Mouse (Mus musculus) heart, adult 8-10 months (tissue): Measurements from ENCODE around the gene Cebpz. TPM values are rescaled to one million over a fixed set of nuclear protein-coding genes. Genes with fewer than 3 reads are reported as not detected.

ENCODE experiments used
- DNase-seq: peaks from one replicate; pipeline ENCODE4 v3.0.0; 2022; ENCODE audit warnings: low spot score
- total RNA-seq, 4 experiments: library from RNA; stranded (reverse); gene quantifications; 2 replicates each; pipeline ENCODE4 v1.2.4; 2022

Cebpz gene
- 10 to 100 TPM; 18.3 to 21.0 (median 19.3) TPM for total RNA-seq

GRCm38 (mm10) chr17:78936466-78937228 is at the start of gene Cebpz, which contains the start of gene Ndufaf7:
TSS of gene Cebpz (minus strand) at chr17:78937066.
TSS of gene Ndufaf7 (plus strand) at chr17:78937136.
- peak; percentile 97 for DNase-seq

DNA sequence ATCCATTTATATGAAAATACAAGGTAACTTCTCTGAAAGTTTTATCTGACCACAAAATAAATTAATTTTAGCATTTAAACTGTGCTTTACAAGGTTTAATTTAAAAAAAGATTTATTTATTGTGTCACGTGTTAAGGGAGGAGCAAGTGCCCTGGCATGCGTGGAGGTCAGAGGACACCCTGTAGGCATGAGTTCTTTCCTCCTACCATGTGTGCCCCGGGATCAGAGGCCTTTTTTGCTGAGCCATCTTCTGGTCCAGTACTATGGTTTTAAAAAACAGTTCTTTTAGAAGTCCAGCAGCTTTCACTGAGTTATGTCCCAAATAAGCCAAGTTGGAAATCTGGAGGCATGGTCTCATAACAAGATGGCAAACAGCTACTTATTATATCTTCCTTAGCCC is 46.9 kb upstream of the Cebpz start:
- DNase-seq = no peak

DNA sequence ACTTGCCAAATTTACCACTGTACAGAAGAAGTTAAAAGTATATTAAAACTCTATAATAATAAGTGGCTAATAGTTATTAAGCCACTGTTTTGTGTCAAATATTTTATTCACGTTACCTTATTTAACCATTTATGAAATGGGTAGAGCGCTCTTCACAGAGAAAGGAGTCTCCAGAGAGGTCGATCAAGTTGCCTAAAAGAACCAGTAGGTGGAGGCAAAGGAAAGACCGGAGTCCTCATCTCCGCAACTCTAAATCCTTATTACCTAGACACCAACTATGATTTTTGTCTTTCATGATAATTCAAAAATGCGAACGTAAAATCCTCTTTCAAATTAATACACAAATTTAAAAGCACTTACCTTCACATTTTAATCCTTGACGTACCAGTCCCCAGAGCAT is 46.3 kb upstream of the Cebpz start:
- DNase-seq = no peak

DNA sequence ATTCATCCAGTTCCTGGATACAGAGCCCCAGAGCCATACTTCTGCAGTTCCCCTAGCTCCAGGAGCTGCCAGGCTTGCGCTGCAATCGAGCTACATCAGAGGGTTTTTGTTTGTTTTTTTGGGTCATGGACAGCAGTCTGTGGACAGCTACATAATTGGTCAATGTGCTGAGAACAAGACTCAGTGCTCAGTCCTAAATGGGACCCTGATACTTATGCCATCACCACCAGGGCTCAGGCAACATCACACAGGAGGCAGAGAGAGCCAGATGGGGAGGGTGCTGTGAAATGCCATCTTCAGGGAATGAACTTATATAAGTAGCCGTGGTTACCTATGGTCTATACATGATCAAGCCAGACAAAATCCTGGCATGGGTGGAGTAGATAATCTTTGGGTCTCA is 31.6 kb upstream of the Cebpz start:
- DNase-seq = no peak

- DNase-seq = no peak
Observed at GRCm38 (mm10) chr17:78966092-78966883, 29.4 kb upstream of the Cebpz start.

GRCm38 (mm10) chr17:78964387-78964786 is 27.5 kb upstream of the Cebpz start:
- no peak for DNase-seq

GRCm38 (mm10) chr17:78959473-78959872 is 22.6 kb upstream of the Cebpz start:
- DNase-seq = no peak

DNA sequence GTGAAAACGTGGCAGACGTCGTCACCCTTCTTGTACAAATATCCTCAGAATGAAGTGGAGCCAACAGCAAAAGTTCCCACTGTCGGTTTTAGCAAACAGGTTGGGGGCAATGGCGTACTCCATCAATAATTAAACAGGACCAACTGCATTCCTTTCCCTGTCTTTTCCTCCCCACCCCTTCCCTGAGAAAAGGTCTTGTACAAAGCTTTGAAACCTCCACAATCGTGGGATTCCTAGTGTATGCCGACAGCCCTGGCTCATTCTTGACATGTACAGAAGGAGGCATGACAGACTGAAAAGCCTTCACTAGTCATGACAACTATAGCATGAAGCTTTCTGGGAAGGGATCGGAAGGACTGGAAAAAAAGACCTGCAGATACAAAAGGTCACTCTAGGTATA is 16.4 kb upstream of the Cebpz start:
- DNase-seq = no peak

DNA sequence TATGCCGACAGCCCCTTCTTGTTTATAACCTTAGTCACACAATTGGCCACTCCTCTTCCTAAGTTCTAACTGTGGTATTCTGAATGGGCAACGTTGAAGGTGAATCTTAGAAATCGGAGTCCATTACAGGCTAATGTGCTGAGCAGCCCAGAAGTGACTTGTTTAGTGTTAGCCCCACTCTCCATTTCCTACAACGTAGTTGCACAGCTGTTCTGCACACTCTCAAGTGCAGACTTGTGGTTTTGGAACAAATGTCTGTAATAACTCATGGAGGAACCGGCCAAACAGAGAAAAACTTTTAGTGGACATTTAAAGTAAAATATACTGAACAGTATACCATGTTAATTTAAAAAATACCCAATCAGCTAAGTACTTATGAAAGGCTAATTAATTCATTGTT is 15.2 kb upstream of the Cebpz start:
- no peak for DNase-seq

DNA sequence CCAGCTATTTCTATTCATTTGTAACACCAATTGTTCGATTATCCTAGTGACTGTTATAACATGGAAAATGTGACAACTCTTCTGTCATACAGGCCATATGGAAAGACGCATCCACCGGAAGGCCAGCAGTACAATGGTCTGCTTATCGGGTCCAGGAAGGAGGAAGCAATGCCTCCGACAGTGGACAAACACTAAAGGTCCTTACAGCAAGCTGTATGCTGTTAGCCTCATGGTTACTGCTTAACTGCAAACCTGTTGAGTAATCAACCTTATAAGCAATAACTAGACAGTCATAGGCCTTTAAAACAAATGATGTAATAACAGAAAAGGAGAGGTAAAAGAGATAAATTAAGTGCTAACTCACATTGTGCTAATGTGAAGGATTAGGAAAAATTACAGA is 14.4 kb upstream of the Cebpz start:
- DNase-seq = no peak

DNA sequence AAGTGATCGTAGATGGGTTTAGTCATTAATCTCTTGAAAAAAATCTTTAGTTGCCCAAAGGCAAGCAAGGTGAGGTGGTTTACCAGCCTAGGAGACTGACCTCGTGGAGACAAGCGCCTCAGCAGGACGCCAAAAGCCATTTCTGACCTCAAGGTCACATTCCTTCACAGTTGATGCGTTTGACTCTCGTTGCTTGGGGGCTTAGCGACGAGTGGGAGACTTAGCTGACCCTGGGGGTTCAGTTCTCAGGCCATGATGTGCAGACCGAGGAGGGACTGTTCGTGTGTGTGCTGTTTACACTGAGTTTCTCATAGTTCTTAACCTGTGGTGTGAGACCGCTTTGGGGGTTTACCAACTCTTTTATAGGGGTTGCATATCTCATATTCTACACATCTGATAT is 5.7 kb upstream of the Cebpz start:
- no peak for DNase-seq

- DNase-seq = no peak
Observed at GRCm38 (mm10) chr17:78938927-78939326, 2.1 kb upstream of the Cebpz start.

DNA sequence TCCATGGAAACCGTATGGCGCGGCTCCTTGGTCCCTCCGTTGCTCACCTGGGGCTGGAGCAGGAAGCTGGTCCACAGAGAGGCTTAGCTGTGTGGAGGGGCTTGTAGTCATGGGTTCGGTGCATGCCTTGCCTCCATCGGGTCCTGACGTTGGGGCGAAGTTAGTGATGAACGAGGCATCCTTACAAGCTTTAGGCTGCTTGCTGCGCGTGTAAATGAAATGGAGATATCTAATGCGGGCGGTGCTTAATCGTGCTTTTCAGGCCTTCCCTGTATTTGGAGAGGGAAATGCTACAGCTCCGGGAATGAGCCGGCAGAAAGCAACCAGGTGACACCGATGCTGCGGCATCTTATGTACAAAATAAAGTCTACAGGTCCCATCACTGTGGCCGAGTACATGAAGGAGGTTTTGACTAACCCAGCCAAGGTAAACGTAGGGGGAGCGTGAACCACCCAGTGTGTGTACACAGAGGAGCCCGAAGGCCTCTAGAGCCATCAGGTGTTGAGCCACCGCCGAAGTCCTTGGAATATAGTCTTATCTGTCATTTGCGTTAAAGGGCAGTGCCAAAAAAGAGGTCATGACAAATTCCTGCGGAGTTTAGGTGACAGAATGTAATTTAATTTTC is 475 bp upstream of the Cebpz start:
- no peak for DNase-seq

DNA sequence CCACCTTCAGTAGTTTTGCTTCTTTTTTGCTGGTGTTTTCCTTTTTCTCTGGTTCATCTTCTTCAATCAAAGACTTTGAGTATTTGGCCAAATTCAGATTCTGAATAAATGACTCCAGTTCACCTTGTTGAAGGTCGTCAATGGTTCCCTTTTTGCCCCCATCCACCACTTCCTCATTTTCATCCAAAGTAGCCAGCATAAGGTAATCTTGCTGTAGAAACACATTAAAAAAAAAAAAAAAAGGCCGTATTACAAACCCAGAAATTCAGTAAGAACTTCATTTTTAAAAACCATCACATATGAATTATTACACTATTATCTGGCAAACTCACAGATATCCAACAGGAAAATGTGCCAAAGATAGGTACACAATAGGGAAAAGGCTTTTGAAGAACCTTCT is 1.0 kb downstream of the Cebpz start:
- DNase-seq = no peak

GRCm38 (mm10) chr17:78917696-78918095 is 19.2 kb downstream of the Cebpz start:
- no peak for DNase-seq

DNA sequence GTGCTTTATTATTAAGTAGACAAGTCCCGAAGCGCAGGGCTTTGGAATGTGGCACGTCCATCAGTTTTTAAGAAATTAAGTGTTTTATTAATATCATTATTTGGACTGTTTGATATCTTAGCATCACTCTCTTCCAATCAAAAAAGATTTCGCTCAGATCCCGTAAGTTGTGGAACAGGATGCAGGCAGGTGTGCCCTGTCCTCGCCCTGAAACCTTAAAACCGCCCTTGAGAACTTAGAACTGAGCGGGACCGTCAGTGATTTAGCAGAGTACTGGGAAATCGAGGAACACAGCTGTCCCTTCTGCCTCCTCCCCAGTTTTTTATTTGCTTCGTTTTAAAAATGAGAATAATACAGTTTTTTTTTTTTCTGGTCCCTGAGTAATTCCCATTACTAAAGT is 20.0 kb downstream of the Cebpz start:
- DNase-seq = no peak

DNA sequence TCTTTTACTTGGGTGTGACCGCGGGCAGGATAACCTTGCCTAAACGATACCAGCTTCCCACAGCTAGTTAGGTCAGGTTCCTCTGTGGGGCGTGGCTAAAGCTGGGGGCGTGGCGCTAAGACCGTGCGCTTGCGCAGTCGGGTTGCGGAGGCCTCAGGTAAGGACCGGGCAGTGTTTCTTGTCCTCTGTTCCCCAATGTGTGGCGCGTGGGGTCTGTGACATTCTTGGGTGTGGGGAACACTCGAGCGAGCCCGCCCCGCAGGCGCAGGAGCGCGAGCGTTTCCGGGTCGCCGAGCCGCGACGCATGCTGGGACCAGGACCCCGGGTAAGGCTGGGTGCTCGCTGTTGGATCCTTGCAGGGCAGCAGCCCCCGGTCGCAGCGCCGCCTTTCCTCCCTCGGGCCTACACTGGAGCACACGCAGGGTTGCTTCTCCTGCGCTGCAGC is 20.5 kb downstream of the Cebpz start, which contains the start of gene Cebpzos:
TSS of gene Cebpzos (plus strand) at position 132 of the 445 bp plus-strand sequence.
- peak; percentile 81 for DNase-seq

- no peak for DNase-seq
Observed at GRCm38 (mm10) chr17:78915772-78916171, 21.1 kb downstream of the Cebpz start.

GRCm38 (mm10) chr17:78913921-78914320 is 22.9 kb downstream of the Cebpz start:
- no peak for DNase-seq

GRCm38 (mm10) chr17:78912861-78913281 is 24.0 kb downstream of the Cebpz start:
- no peak for DNase-seq

- no peak for DNase-seq
Observed at GRCm38 (mm10) chr17:78909374-78909773, 27.5 kb downstream of the Cebpz start.

GRCm38 (mm10) chr17:78906892-78907291 is 30.0 kb downstream of the Cebpz start, which contains the start of gene Sult6b1:
TSS of gene Sult6b1 (minus strand) at chr17:78906992.
- no peak for DNase-seq
